Mouse (Mus musculus) left cerebral cortex, adult 9 months (tissue): ENCODE data around the gene Gm21970.
"Not testable (repeated sequence)": the region's sequence is repeated elsewhere in the genome, so short reads cannot be mapped to it uniquely, and the experiment has no call there.

Experiments used
- DNase-seq, 2 experiments: peaks; one replicate each; pipeline ENCODE4 v3.0.0; 2022; ENCODE audit warnings: low spot score in 2 of 2

The Gm21970 gene

GRCm38 (mm10) chr16:91438599-91438998 is 47.1 kb downstream of the Gm21970 start:
- not testable (repeated sequence) for DNase-seq

- no peak for DNase-seq
Measured at GRCm38 (mm10) chr16:91441366-91441765, 49.8 kb downstream of the Gm21970 start.

- no peak for DNase-seq
Measured at GRCm38 (mm10) chr16:91441811-91442240, 50.3 kb downstream of the Gm21970 start.

- peak in 1 of 2 experiments; percentile 26 for DNase-seq
Measured at GRCm38 (mm10) chr16:91442446-91442845, 50.9 kb downstream of the Gm21970 start.

- no peak for DNase-seq
Measured at GRCm38 (mm10) chr16:91443211-91443611, 51.7 kb downstream of the Gm21970 start.

- DNase-seq = no peak
Measured at GRCm38 (mm10) chr16:91444847-91445246, 53.3 kb downstream of the Gm21970 start.

GRCm38 (mm10) chr16:91445566-91445965 is 54.0 kb downstream of the Gm21970 start:
- no peak for DNase-seq

GRCm38 (mm10) chr16:91446778-91447511 is 55.4 kb downstream of the Gm21970 start:
- no peak for DNase-seq

- DNase-seq = no peak
Measured at GRCm38 (mm10) chr16:91447512-91447900, 56.0 kb downstream of the Gm21970 start.

- DNase-seq = no peak
Measured at GRCm38 (mm10) chr16:91448088-91448487, 56.6 kb downstream of the Gm21970 start.

GRCm38 (mm10) chr16:91448895-91449294 is 57.4 kb downstream of the Gm21970 start:
- DNase-seq = no peak

- DNase-seq = no peak
Measured at GRCm38 (mm10) chr16:91450137-91451064, 58.9 kb downstream of the Gm21970 start.

- DNase-seq = no peak
Measured at GRCm38 (mm10) chr16:91451949-91452348, 60.4 kb downstream of the Gm21970 start.

GRCm38 (mm10) chr16:91452363-91452896 is 60.9 kb downstream of the Gm21970 start:
- no peak for DNase-seq

- DNase-seq = no peak
Measured at GRCm38 (mm10) chr16:91455868-91456267, 64.3 kb downstream of the Gm21970 start.

GRCm38 (mm10) chr16:91458301-91458746 is 66.8 kb downstream of the Gm21970 start:
- no peak for DNase-seq

GRCm38 (mm10) chr16:91458976-91459375 is 67.5 kb downstream of the Gm21970 start:
- DNase-seq = no peak

GRCm38 (mm10) chr16:91459396-91459795 is 67.9 kb downstream of the Gm21970 start:
- no peak for DNase-seq

GRCm38 (mm10) chr16:91459841-91460370 is 68.4 kb downstream of the Gm21970 start:
- DNase-seq = no peak

GRCm38 (mm10) chr16:91461066-91461638 is 69.6 kb downstream of the Gm21970 start:
- DNase-seq = no peak

- no peak for DNase-seq
Measured at GRCm38 (mm10) chr16:91461773-91462181, 70.3 kb downstream of the Gm21970 start.

GRCm38 (mm10) chr16:91462644-91463043 is 71.1 kb downstream of the Gm21970 start:
- DNase-seq = no peak
